Mouse (Mus musculus) Patski (cell line): ENCODE results near the gene Plekhg3. TPM values are rescaled to one million over a fixed set of nuclear protein-coding genes. Genes with fewer than 3 reads are reported as not detected.
A peak's percentile ranks its signal among the peaks of the same experiment; 100 is the strongest.

Experiments
- ATAC-seq: fragments of 100-300 bp; one replicate; pipeline ENCODE4 v1.8.0; 2021
- CTCF ChIA-PET: fragments of 350-600 bp; sonication (Branson Sonifier 250); formaldehyde crosslinking; loops from one replicate; lab custom pipeline; 2022; ENCODE audit warnings: inconsistent platforms; lab: Charles Lee
- POLR2A ChIA-PET: fragments of 350-600 bp; sonication (Branson Sonifier 250); formaldehyde crosslinking; loops from one replicate; lab custom pipeline; 2022; ENCODE audit warnings: antibody characterized with exemption, inconsistent platforms; lab: Charles Lee
- DNase-seq: peaks from one replicate; pipeline ENCODE4 v3.0.0-alpha.2; 2011; ENCODE audit warnings: low read depth, low spot score
- H3K27me3 ChIP-seq: fragments of 371-371 bp; one replicate; pipeline ENCODE4 v1.5.1; 2021
- CTCF ChIP-seq: fragments of 100-300 bp; IDR thresholded peaks from one replicate; pipeline ENCODE4 v1.5.1; 2021
- in situ Hi-C: fragments of 300-500 bp; cut with MboI; formaldehyde crosslinking; loops from 3 replicates; pipeline ENCODE4 v1.11.1; 2018; ENCODE audit warnings: low pct_unique_long_range_greater_than_20kb, mixed read lengths
- polyA plus RNA-seq: library from polyadenylated mRNA; unstranded; gene quantifications from one replicate; pipeline ENCODE4 v1.2.3, GENCODE M21; 2021

Gene Plekhg3
- polyA plus RNA-seq, 1 experiment from 2014 or later: 73.4 TPM

GRCm38 (mm10) chr12:76518909-76519842, 11.5 kb upstream of the Plekhg3 start:
- POLR2A ChIA-PET: no interaction called here
- in situ Hi-C loops: no loop called here
- ATAC-seq (no peak), DNase-seq (no peak)
- CTCF ChIA-PET: interaction anchor here (0.7 kb wide), 1 partner anchor 23 kb away, joined by 3 read pairs; no protein-coding TSS in a partner anchor
- TF ChIP-seq CTCF: no peak
- no peaks in the 10 kb centered on the region for H3K27me3 ChIP-seq

GRCm38 (mm10) chr12:76523654-76524053, 7.0 kb upstream of the Plekhg3 start:
- CTCF ChIA-PET: interaction anchor here (1.4 kb wide), 1 partner anchor 11 kb away, joined by 3 read pairs; no protein-coding TSS in a partner anchor
- in situ Hi-C loops: no loop called here
- ATAC-seq (no peak), DNase-seq (no peak)
- no peak for TF ChIP-seq CTCF
- POLR2A ChIA-PET: no interaction called here
- H3K27me3 ChIP-seq: no peaks in the 10 kb centered on the region

DNA sequence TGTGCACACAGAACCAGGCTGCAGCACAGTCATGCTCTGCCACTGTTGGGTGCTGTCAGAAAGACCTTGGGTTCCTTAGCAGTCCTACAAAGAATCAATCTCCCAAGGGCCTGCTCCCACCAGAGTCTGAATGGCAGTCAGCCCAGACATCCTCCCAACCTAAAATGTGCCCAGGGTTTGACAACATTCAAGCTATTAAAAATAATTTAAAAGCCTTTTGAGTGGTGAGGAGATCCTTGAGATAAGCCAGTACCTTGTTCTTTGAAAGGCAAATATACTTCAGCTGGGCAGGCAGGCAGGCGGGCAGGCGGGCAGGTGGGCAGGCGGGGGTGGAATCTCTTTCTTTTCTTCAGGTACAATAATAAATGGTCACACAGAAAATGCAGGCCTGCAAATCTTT, 5.8 kb upstream of the Plekhg3 start:
- in situ Hi-C loops: no loop called here
- POLR2A ChIA-PET: interaction anchor here (0.7 kb wide), 1 partner anchor 13 kb away, joined by 3 read pairs; no protein-coding TSS in a partner anchor
- CTCF ChIA-PET: interaction anchor here (1.1 kb wide), 1 partner anchor 16 kb away, joined by 3 read pairs; no protein-coding TSS in a partner anchor
- ATAC-seq: no peak
- no peak for TF ChIP-seq CTCF
- no peak for DNase-seq
- no peaks in the 10 kb centered on the region for H3K27me3 ChIP-seq

DNA sequence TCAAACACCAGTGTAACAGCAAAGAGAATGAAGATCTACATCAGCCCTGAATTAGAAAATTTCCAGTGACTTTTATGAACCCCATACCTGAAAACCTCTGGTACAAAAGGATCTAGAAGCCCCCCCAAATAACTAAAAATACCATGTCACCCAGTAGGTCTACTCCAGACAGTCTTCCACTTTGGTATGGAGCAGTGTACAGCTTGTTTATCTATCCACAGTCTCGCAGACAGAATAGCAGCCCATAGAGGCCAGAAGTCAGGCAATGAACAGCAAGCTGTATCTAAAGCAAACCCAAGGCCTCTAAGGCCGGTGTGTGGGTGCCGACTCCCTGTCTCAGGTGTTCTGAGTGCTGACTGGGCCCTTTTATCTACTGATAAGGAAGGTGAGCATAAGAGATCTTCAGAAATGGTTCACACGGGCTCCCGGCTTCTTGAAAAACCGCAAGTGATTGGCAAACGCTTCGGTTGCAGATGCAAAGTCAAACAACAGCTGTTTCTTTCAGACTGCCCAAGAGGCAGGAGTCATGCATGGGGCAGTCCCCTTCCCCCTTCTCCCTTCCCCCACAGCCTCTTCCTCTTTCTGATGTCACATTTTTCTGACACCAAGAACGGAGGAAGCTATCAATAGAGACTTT, 3.3 kb upstream of the Plekhg3 start:
- in situ Hi-C loops: no loop called here
- DNase-seq (no peak), ATAC-seq (no peak)
- ChIA-PET CTCF (interaction anchor here (1.9 kb wide), 1 partner anchor 14 kb away, joined by 5 read pairs; no protein-coding TSS in a partner anchor), POLR2A (interaction anchor here (0.6 kb wide), 1 partner anchor 33 kb away, joined by 3 read pairs; no protein-coding TSS in a partner anchor)
- H3K27me3 ChIP-seq: no peaks in the 10 kb centered on the region
- TF ChIP-seq CTCF: no peak

DNA sequence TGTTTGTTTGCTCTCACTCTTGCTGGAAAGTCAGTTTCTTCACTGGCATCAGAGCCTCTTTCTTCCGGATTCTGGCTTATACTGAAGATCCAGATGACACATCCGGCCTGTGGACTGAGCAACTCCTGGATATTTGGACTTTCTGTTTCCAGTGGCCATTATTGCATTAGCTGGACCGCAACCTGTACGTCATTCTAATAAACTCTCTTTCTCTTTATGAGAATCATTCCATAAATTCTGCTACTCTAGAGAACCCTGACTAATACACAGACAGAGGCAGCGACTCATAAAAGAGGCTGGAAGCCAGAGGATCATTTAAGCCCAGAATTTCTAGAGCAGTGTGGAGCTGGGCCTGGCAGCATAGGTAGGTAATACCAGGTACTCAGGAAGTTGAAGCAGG, 1.9 kb upstream of the Plekhg3 start:
- no peak for TF ChIP-seq CTCF
- in situ Hi-C loops: no loop called here
- POLR2A ChIA-PET: no interaction called here

GRCm38 (mm10) chr12:76531986-76532925, 1.6 kb downstream of the Plekhg3 start:
- no peak for TF ChIP-seq CTCF
- DNase-seq: no peak
- ATAC-seq: no peak
- no peaks in the 10 kb centered on the region for H3K27me3 ChIP-seq
- ChIA-PET POLR2A (interaction anchor here (0.6 to 1.7 kb wide), 2 partner anchors 31 to 141 kb away, joined by 3 to 4 read pairs; no protein-coding TSS in a partner anchor), CTCF (interaction anchor here (1.3 kb wide), 1 partner anchor 36 kb away, joined by 3 read pairs; no protein-coding TSS in a partner anchor)
- in situ Hi-C loops: no loop called here

More for the DNA sequence above, 1.9 kb upstream of the Plekhg3 start:
- ATAC-seq (peak; percentile 14), DNase-seq (no peak)
- no peaks in the 10 kb centered on the region for H3K27me3 ChIP-seq
- CTCF ChIA-PET: interaction anchor here (1.6 kb wide), 1 partner anchor 19 kb away, joined by 3 read pairs; no protein-coding TSS in a partner anchor

GRCm38 (mm10) chr12:76532926-76533376, 2.3 kb downstream of the Plekhg3 start:
- TF ChIP-seq CTCF: no peak
- no peaks in the 10 kb centered on the region for H3K27me3 ChIP-seq
- no peak for DNase-seq
- POLR2A ChIA-PET: interaction anchor here (1.7 kb wide), 1 partner anchor 31 kb away, joined by 4 read pairs; no protein-coding TSS in a partner anchor
- in situ Hi-C loops: no loop called here
- no peak for ATAC-seq
- CTCF ChIA-PET: no interaction called here

DNA sequence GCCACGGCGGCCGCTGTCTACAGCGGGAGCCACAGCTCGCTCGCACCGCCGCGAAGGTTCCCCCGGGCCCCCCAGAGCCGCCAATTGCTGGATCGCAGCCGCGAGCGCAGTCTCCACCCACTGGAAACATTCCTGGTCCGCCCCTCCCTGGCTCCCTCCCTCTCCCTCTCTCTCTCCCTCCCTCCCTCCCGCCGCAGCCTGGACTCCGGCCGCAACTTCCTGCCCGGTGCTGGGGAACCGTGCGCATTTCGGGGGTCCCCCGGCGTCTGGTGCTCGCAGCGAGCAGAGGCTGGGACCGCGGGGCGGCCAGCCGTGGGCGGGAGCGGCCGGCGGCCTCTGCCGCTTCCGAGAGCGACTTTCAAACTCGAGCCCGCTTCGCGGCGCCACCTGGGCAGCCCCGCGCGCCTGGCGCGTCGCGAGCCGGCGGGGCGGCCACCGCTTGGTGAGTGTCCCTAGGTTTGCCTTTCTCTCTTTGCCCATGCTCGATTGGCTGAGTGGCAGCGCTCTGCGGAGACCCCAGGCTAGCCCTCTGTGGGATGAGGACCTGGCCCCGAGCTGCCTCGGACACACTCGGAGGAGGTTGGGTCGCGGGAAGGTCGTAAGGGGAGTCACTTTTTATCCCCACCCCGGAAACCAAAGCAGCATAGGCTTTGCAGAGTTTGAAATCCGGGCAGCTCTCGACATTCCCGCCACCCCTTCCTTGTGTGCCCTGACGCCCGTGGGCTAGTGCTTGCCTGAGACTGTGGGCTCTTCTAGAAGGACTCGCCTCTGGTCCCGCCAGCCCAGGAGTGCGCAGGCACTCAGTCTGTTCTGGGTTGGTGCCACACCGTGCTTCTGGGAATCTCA, 2.9 kb downstream of the Plekhg3 start:
- in situ Hi-C loops: no loop called here
- H3K27me3 ChIP-seq: no peaks in the 10 kb centered on the region
- DNase-seq (no peak), ATAC-seq (peak; percentile 77)
- ChIA-PET POLR2A (interaction anchor here (0.5 to 1.7 kb wide), 3 partner anchors 30 to 161 kb away, joined by 3 to 5 read pairs (median 4); no protein-coding TSS in a partner anchor), CTCF (interaction anchor here (0.7 kb wide), 1 partner anchor 15 kb away, joined by 3 read pairs; no protein-coding TSS in a partner anchor)
- no peak for TF ChIP-seq CTCF
